Mouse (Mus musculus) brain, embryonic 14.5 days (tissue): ENCODE measurements around the gene Stk16.

Experiments used
- CTCF ChIP-seq: fragments of 200-500 bp; IDR thresholded peaks from 2 replicates; pipeline ENCODE4 v1.5.1; 2012; ENCODE audit warnings: inconsistent platforms, mild to moderate bottlenecking, moderate library complexity, borderline replicate concordance; ENCODE audit not compliant: insufficient read depth, insufficient read length; ENCODE audit errors: extremely low read depth
- POLR2A ChIP-seq: fragments of 200-500 bp; IDR thresholded peaks from 2 replicates; pipeline ENCODE4 v1.6.1; 2012; ENCODE audit warnings: mild to moderate bottlenecking, inconsistent platforms, borderline replicate concordance; ENCODE audit not compliant: poor library complexity, insufficient read depth, insufficient read length, severe bottlenecking; ENCODE audit errors: extremely low read depth

DNA sequence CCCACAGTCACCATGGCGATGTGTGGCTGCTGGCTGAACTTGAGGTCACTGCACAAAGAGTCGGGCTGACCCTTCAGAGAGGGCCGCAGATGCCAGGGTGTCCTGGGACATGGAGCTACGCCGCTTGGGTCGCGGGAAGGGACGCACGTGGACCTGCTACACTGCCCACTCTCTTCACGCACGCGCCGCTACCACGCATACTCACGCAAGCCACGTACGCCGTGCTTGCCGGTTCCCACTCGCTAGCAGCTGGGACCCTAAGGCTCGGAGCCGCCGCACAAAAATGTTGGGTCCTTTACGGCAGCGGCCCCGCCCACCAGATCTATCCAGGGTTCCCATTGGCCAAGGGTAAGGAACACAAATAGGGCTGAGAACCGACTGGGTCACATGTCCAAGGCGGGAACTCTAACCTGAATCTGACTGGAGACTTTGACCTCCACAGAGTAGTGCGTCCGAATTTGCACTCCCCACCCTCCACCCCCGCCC lies 30.5 kb upstream of the Stk16 start, which contains the start of gene Abcb6:
- 0 out of 2 replicates have a peak, but pooled peaks have one; percentile 16 for TF ChIP-seq POLR2A
- TF ChIP-seq CTCF = no peak
